Mouse (Mus musculus): ENCODE measurements around the gene Nedd9.
A peak's percentile ranks its signal among the peaks of the same experiment; 100 is the strongest.

Gene Nedd9

GRCm38 (mm10) chr13:41491522-41491921, 4.4 kb upstream of the Nedd9 start:
- no peak for DNase-seq

- no peak for DNase-seq
Measured at GRCm38 (mm10) chr13:41490282-41490681, 3.1 kb upstream of the Nedd9 start.

- no peak for DNase-seq
Measured at GRCm38 (mm10) chr13:41489705-41490275, 2.6 kb upstream of the Nedd9 start.

GRCm38 (mm10) chr13:41487409-41487743, 214 bp upstream of the Nedd9 start:
- no peak for DNase-seq

- DNase-seq, result no peak
Measured at GRCm38 (mm10) chr13:41483966-41484365, 3.2 kb downstream of the Nedd9 start.

GRCm38 (mm10) chr13:41482408-41483011, 4.7 kb downstream of the Nedd9 start:
- no peak for DNase-seq

GRCm38 (mm10) chr13:41479737-41480435, 7.3 kb downstream of the Nedd9 start:
- no peak for DNase-seq

DNA sequence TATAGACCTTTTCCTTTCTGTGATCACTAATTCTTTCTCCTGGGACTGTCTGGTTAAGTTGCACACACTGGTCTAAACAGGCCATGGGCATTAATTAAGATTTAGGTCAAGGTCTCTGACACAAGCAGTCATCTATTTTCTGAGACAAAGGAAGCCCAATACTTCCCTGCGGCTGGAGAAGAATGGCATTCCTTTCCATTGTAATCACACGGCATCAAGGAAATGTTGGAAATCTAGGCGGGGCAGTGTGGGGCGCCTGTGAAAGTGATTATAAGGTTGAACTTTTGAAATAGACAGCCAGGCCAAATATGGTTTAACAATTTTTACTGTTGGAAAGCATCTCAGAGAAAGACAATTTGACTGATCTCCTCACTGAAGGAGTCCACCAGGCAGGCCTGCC, 10.9 kb downstream of the Nedd9 start:
- DNase-seq, result peak; percentile 47 to 61

- DNase-seq, result no peak
Measured at GRCm38 (mm10) chr13:41474365-41474764, 12.8 kb downstream of the Nedd9 start.

DNA sequence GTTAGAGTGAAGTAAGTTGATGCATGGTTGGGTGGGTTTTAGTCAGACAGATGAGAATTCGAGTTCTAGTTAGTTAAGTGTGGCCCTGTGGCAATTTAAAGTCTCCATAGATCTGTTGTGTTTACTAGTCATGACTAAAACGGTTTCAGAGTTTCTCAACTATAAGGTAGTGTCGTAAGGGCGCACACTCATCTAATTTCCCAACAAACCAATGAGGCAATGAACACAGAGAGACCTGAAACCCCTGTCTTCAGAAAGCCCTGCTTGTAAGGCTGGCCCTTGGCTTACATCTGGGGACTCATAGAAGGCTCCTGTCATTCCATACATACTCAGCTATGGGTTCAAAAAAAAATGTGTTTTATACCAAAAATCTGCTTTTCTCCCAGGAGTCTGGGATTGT, 13.7 kb downstream of the Nedd9 start:
- DNase-seq, result no peak

- no peak for DNase-seq
Measured at GRCm38 (mm10) chr13:41472878-41473424, 14.2 kb downstream of the Nedd9 start.

DNA sequence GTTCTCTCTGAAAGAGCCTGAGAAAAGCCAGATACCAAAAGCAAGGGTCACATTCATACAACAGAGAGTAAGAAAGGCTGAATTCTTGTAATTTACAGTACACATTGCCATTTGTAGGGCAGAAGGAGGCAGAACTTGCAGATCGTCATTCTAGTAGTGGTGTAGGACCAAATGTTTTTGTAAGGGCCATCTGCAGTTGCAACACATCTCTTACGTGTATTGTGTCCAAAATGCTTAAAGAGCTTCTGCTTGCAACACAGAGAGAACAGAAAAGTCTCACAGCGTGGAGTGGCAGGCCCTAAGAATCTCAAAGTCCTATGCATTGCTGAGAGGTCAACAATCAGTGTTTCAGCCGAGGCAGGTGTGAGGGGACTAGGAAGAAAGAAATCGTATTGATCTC, 18.9 kb downstream of the Nedd9 start:
- no peak for DNase-seq

DNA sequence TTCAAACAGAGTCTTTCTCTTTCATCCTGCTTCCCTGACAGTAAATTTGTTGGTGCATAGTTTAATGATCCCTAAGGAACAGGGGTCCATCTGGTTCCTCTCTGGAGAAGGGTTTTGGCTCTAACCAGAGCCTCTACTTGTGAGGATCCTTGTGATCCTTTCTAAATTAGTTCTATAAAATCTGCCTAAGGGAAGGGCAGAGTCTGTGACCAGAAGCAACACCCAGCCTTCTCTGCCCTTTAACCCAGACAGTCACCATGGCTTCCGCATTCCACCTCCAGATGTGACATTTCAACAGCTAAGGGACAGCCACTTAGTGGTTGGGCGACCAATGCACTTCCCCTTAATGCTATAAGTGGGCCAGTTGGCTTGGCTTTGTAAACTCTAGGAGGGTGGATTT, 20.1 kb downstream of the Nedd9 start:
- DNase-seq, result peak; percentile 44 to 65

DNA sequence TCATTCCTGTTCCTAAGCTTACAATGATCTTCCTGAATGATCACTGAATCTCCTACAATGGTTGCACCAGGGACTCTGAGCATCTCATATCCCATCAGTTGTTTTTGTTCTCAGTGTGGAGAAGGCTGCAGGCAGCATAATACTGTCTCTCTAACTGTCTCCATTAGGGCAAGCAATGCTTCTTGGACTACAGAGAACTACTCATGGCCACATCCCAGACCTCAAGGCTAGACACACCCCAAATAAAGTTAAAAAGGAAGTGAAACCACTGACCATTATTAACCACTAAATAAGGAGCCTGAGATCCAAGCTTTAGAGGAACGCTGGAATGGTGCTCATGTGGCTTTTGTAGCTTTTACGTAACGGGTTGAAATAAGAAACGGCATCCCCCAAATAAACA, 20.5 kb downstream of the Nedd9 start:
- no peak for DNase-seq

GRCm38 (mm10) chr13:41466191-41466590, 21.0 kb downstream of the Nedd9 start:
- peak; percentile 73 to 87 for DNase-seq

DNA sequence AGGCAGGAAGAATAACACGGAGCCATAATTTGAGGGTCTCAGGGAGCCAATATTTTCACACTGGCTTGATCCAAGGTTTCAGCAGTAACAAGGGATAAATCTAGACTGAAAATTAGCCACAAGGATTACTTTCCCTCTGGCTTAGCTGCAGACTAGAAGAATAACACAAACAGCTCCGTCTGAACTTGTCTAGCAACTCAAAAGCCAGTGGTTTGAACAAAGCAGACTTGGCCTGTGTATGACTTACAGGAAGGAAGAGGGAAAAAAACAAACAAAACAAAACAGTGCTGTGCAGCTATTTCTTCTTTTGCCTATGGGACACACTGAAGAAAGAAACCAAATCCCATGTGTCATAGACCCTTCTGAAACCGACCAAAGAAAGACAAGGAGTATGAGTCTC, 25.7 kb downstream of the Nedd9 start:
- DNase-seq, result no peak

DNA sequence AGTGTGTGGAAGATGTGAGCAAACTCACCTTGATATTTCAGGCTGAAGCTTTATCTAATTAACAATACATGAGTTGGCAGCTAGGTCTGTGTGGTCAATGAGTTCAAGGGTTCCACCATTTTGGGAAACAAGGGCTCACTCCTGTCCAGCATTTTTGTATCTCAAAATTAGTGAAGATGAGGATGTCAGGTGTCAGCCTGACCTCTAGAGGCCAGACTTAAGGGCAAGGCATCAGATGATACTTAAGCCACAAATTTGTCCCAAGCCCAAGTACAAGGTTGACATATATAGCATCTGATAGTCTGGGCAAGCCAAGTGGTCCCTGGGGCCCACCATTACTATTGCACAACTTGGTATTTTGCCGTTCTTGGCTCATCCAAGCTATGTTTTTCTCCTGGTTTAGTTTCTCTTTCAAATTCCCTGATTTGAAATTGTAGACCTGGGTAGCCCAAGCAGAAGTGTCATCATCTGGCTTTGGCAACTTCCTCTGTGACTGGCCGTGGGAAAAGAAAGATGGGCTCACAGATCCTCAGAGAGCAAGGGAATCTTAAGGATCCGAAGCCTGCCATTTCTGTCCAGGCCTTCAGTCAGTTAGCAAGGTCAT, 27.4 kb downstream of the Nedd9 start:
- no peak for DNase-seq

DNA sequence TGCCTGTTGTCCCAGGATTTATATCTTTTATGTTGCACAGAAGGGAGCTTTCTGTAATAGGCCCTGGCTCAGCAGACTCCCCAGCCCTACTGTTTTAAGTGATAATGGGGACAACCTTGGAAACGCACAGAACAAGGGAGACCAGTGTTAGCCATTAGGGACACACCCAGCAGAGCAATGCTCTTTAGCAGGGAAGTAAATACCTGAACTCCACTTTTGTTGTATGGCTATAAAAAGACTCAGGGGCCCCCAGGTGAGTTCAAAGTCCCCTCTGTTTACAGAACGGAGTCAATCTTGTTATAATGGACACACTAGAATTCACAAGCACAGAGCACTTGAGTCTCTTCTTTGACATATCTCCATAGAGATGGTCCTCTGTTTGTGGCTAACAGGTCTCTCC, 28.5 kb downstream of the Nedd9 start:
- DNase-seq, result no peak

GRCm38 (mm10) chr13:41457798-41458390, 29.3 kb downstream of the Nedd9 start:
- no peak for DNase-seq

- DNase-seq, result peak in 1 of 2 experiments; percentile 25
Measured at GRCm38 (mm10) chr13:41457030-41457797, 29.9 kb downstream of the Nedd9 start.

DNA sequence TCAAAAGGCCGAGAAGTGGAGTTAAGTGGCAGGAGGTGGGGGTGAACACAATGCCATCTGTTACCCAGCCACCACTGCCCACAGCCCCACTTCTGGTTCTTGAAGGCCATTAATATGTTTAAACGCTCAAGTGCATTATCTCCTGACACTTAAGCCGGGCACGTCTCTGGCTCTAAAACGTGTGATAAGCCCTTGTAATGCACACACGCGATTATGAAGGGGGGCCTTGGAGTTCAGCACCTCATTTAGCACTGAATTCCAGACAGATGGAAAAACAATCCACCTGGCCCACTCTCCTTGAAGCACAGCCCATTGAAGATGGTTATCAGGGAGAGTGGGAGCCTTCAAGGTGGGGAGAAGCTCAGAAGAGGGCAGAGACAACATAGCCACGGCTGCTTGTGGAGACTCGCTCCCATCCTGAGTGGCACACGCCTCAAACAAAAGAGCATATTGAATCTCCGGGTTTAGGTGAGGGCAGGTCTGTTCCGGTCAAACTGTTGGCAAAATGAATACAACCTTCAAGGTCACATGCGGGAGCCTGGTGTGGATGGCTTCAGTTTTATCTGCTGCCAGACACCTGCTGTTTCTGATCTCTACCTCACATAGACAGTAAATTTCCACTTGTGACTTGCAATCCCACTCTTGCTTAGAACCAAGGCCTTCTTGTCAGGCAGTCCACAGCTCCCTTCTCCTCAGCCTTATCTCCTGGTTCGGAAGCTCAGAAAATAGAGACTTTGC, 30.7 kb downstream of the Nedd9 start:
- DNase-seq, result no peak

Measured in kidney, postnatal 25 days (tissue).